Mouse (Mus musculus) hindlimb bud, embryonic 11.5 days (tissue): ENCODE data around the gene Cdh16.
A peak's percentile ranks its signal among the peaks of the same experiment; 100 is the strongest.
"Not testable (repeated sequence)": the region's sequence is repeated elsewhere in the genome, so short reads cannot be mapped to it uniquely, and the experiment has no call there.

Experiments
- DNase-seq: peaks from one replicate; pipeline ENCODE4 v3.0.0-alpha.2; 2012; ENCODE audit warnings: low read depth, low spot score; ENCODE audit errors: extremely low spot score

Cdh16 gene

GRCm38 (mm10) chr8:104624161-104624560, at the start of gene Cdh16:
Cdh16 (minus strand) TSS chr8:104624396.
- no peak for DNase-seq

- DNase-seq = no peak
Measured at GRCm38 (mm10) chr8:104655614-104656013, 31.4 kb upstream of the Cdh16 start.

GRCm38 (mm10) chr8:104654984-104655383, 30.8 kb upstream of the Cdh16 start:
- peak; percentile 89 for DNase-seq

- DNase-seq = not testable (repeated sequence)
Measured at GRCm38 (mm10) chr8:104644187-104644586, 20.0 kb upstream of the Cdh16 start.

GRCm38 (mm10) chr8:104642324-104642654, 18.1 kb upstream of the Cdh16 start:
- DNase-seq = no peak

GRCm38 (mm10) chr8:104641426-104642323, 17.5 kb upstream of the Cdh16 start, which contains the start of gene Ciao2b:
Ciao2b (minus strand) TSS chr8:104641965.
- peak; percentile 42 for DNase-seq

- no peak for DNase-seq
Measured at GRCm38 (mm10) chr8:104640831-104641370, 16.7 kb upstream of the Cdh16 start.

- no peak for DNase-seq
Measured at GRCm38 (mm10) chr8:104640241-104640640, 16.0 kb upstream of the Cdh16 start.

GRCm38 (mm10) chr8:104638010-104638409, 13.8 kb upstream of the Cdh16 start:
- no peak for DNase-seq

- no peak for DNase-seq
Measured at GRCm38 (mm10) chr8:104635004-104635710, 11.0 kb upstream of the Cdh16 start.

GRCm38 (mm10) chr8:104633156-104633744, 9.1 kb upstream of the Cdh16 start:
- DNase-seq = no peak

GRCm38 (mm10) chr8:104632486-104632885, 8.3 kb upstream of the Cdh16 start:
- no peak for DNase-seq

- no peak for DNase-seq
Measured at GRCm38 (mm10) chr8:104631975-104632374, 7.8 kb upstream of the Cdh16 start.

- no peak for DNase-seq
Measured at GRCm38 (mm10) chr8:104630981-104631663, 6.9 kb upstream of the Cdh16 start, which contains the start of gene Rrad. Rrad (minus strand) TSS chr8:104631327.

- no peak for DNase-seq
Measured at GRCm38 (mm10) chr8:104630574-104630973, 6.4 kb upstream of the Cdh16 start.

GRCm38 (mm10) chr8:104630111-104630479, 5.9 kb upstream of the Cdh16 start:
- DNase-seq = no peak

GRCm38 (mm10) chr8:104629306-104630110, 5.3 kb upstream of the Cdh16 start:
- DNase-seq = no peak

- no peak for DNase-seq
Measured at GRCm38 (mm10) chr8:104628402-104628801, 4.2 kb upstream of the Cdh16 start.

GRCm38 (mm10) chr8:104627065-104627740, 3.0 kb upstream of the Cdh16 start:
- DNase-seq = no peak
